In the genomic region with DNA sequence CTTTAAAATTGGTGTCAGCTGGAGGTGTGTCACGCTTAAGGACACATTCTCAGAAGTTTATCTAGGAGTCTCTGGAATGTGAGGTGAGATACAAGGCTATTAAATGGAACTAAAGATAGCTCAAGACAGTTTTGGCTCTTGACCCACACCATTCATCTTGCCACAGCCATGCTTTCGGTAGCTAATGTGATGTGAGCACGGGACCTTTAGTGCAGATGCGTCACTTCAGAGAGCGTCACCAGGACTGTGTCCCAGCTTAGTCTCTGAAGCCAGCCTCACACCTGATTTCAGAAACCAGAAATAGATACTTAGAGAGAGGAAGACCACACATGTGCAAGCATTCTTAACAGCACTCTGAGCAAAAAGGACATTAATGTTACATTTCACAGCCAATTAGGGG, we compare ENCODE assay signal across 16 mouse cellular contexts.
"Had no signal": no experiment of that assay in that cellular context is flagged by ENCODE, and none has a peak within 500 bp of the region (broad histone marks: within the 10 kb centered on the region; RNA-seq: fewer than 3 reads in every experiment).

No protein-coding gene starts in this region.

- H3K36me3 ChIP-seq: liver, embryonic 13.5 days had no signal

- H3K9ac ChIP-seq: liver, embryonic 13.5 days had no signal

- H3K4me1 ChIP-seq: liver, embryonic 13.5 days had no signal

- DNase-seq: kidney, postnatal 25 days; layer of hippocampus, postnatal 36 days; liver, embryonic 13.5 days; lung, adult 2 months; lung, postnatal 14 days; lung, postnatal 4 days; midbrain, embryonic 14.5 days; right cerebral cortex, postnatal 4 days; thymus, adult 2 months; thymus, postnatal 14 days; thymus, postnatal 4 days had no signal

- H3K4me2 ChIP-seq: liver, embryonic 13.5 days; midbrain, embryonic 11.5 days had no signal

- H3K4me3 ChIP-seq: layer of hippocampus, adult 2 months; left cerebral cortex, adult 2 months; liver, embryonic 13.5 days had no signal

- H3K9me3 ChIP-seq: liver, embryonic 13.5 days had no signal

- H3K27me3 ChIP-seq: liver, embryonic 13.5 days had no signal

- H3K27ac ChIP-seq: kidney, postnatal 0 days; layer of hippocampus, adult 2 months; left cerebral cortex, adult 2 months; liver, embryonic 13.5 days; stomach, postnatal 0 days had no signal
